Mouse (Mus musculus) heart, embryonic 13.5 days (tissue): ENCODE results near the gene Zbtb2. TPM values are rescaled to one million over a fixed set of nuclear protein-coding genes. Genes with fewer than 3 reads are reported as not detected.
"Not testable (repeated sequence)": the region's sequence is repeated elsewhere in the genome, so short reads cannot be mapped to it uniquely, and the experiment has no call there.

ENCODE experiments used
- ATAC-seq: fragments of 200-750 bp; cut with Nextera tagmentation; 2 replicates; pipeline ENCODE4 v1.8.0; 2017; ENCODE audit warnings: moderate TSS enrichment; ENCODE audit not compliant: insufficient number of reproducible peaks, low FRiP score, low TSS enrichment; ENCODE audit errors: extremely low read depth
- H3K27ac ChIP-seq: fragments of 300-500 bp; sonication (generic); replicated peaks from 2 replicates; pipeline ENCODE4 v1.5.1; 2015; ENCODE audit warnings: moderate library complexity, mild to moderate bottlenecking, inconsistent platforms
- H3K27me3 ChIP-seq: fragments of 300-500 bp; sonication (generic); replicated peaks from 2 replicates; pipeline ENCODE4 v1.6.1; 2015; ENCODE audit warnings: mild to moderate bottlenecking, inconsistent platforms
- H3K36me3 ChIP-seq: fragments of 300-500 bp; sonication (generic); 2 replicates; pipeline ENCODE4 v1.6.1; 2015; ENCODE audit warnings: mild to moderate bottlenecking, inconsistent platforms
- H3K4me1 ChIP-seq: fragments of 300-500 bp; sonication (generic); 2 replicates; pipeline ENCODE4 v1.6.1; 2015; ENCODE audit warnings: inconsistent platforms
- H3K4me2 ChIP-seq: fragments of 300-500 bp; sonication (generic); 2 replicates; pipeline ENCODE4 v1.6.1; 2015; ENCODE audit warnings: inconsistent platforms, mild to moderate bottlenecking, moderate library complexity
- H3K4me3 ChIP-seq: fragments of 300-500 bp; sonication (generic); 2 replicates; pipeline ENCODE4 v1.5.1; 2015; ENCODE audit warnings: moderate library complexity, mild to moderate bottlenecking, inconsistent platforms
- H3K9ac ChIP-seq: fragments of 300-500 bp; sonication (generic); 2 replicates; pipeline ENCODE4 v1.6.1; 2015; ENCODE audit warnings: inconsistent platforms, mild to moderate bottlenecking, moderate library complexity
- H3K9me3 ChIP-seq: fragments of 300-500 bp; sonication (generic); 2 replicates; pipeline ENCODE4 v1.6.1; 2016; ENCODE audit warnings: inconsistent platforms
- WGBS: fragments of 180-500 bp; shearing (Covaris S2); methylation state at CpG from one replicate; pipeline ENCODE4 v1.1.7; 2015; ENCODE audit warnings: mixed read lengths; 5-methylcytosine and 5-hydroxymethylcytosine counted together
- polyA plus RNA-seq: library from polyadenylated mRNA; unstranded; fragments of >200 nt; fragmentation: Nextera tagmentation; extraction: Ambion mirVana; gene quantifications from 2 replicates; pipeline ENCODE4 v1.2.1, GENCODE M21; 2015

Gene Zbtb2
- polyA plus RNA-seq = 10.2 and 10.5 TPM in 2 replicates

GRCm38 (mm10) chr10:4387701-4388383 is at the start of gene Zbtb2:
Gene Zbtb2 (minus strand): TSS chr10:4388108.
- peaks cover 68% of the 10 kb centered on the region for H3K4me1 ChIP-seq
- H3K27ac ChIP-seq = peak within 1 kb of the TSS; percentile 100
- 0 out of 2 replicates have a peak, but pooled peaks have one; percentile 3 for ATAC-seq
- peak within 1 kb of the TSS; percentile 96 for H3K4me2 ChIP-seq
- H3K36me3 ChIP-seq = peaks cover 7% of the 10 kb centered on the region
- H3K27me3 ChIP-seq = no peaks in the 10 kb centered on the region
- H3K4me3 ChIP-seq = peak within 1 kb of the TSS; percentile 91
- H3K9me3 ChIP-seq = no peaks in the 10 kb centered on the region
- peak within 1 kb of the TSS; percentile 100 for H3K9ac ChIP-seq
- under 1% methylated on average over 45 of the region's 87 CpGs for WGBS

- no peak overlapping the region for H3K27ac ChIP-seq
- H3K9ac ChIP-seq = no peak overlapping the region
- 82% methylated on average over 3 of the region's 3 CpGs for WGBS
- ATAC-seq = no peak
- H3K4me2 ChIP-seq = no peak overlapping the region
- H3K9me3 ChIP-seq = no peaks in the 10 kb centered on the region
- H3K4me3 ChIP-seq = no peak overlapping the region
- peaks cover 20% of the 10 kb centered on the region for H3K4me1 ChIP-seq
- no peaks in the 10 kb centered on the region for H3K27me3 ChIP-seq
- peaks cover 54% of the 10 kb centered on the region for H3K36me3 ChIP-seq
These were observed 47.5 kb upstream of the Zbtb2 start for GRCm38 (mm10) chr10:4435416-4435815.

- 85% methylated on average over 2 of the region's 2 CpGs for WGBS
- Histone ChIP-seq H3K4me2 (peak overlapping the region; percentile 80), H3K36me3 (peaks cover 40% of the 10 kb centered on the region), H3K4me3 (peak overlapping the region; percentile 84; the same call in 1 of the 2 replicates), H3K27ac (peak overlapping the region; percentile 94; the same call in 1 of the 2 replicates), H3K9ac (peak overlapping the region; percentile 91; the same call in 1 of the 2 replicates), H3K4me1 (peaks cover 31% of the 10 kb centered on the region)
- not testable (repeated sequence) for H3K27me3 ChIP-seq, H3K9me3 ChIP-seq, ATAC-seq
These were observed 46.0 kb upstream of the Zbtb2 start for GRCm38 (mm10) chr10:4433871-4434270.

- Histone ChIP-seq H3K4me2 (peak overlapping the region; percentile 80), H3K9me3 (no peaks in the 10 kb centered on the region), H3K27ac (peak overlapping the region; percentile 94), H3K4me1 (peaks cover 31% of the 10 kb centered on the region), H3K9ac (peak overlapping the region; percentile 91), H3K27me3 (no peaks in the 10 kb centered on the region), H3K36me3 (peaks cover 40% of the 10 kb centered on the region), H3K4me3 (peak overlapping the region; percentile 84)
- no peak for ATAC-seq
- 9% methylated on average over 19 of the region's 19 CpGs for WGBS
These were observed 45.3 kb upstream of the Zbtb2 start for GRCm38 (mm10) chr10:4432996-4433755.

GRCm38 (mm10) chr10:4432123-4432931 is 44.4 kb upstream of the Zbtb2 start, which contains the start of the genes Rmnd1 and Armt1:
Gene Rmnd1 (minus strand): TSS chr10:4432388.
Gene Armt1 (plus strand): TSS chr10:4432467.
- peak within 1 kb of the TSS; percentile 94 for H3K27ac ChIP-seq
- H3K4me1 ChIP-seq = peaks cover 31% of the 10 kb centered on the region
- peaks cover 39% of the 10 kb centered on the region for H3K36me3 ChIP-seq
- H3K27me3 ChIP-seq = no peaks in the 10 kb centered on the region
- H3K4me3 ChIP-seq = peak within 1 kb of the TSS; percentile 84
- ATAC-seq = peak; percentile 93
- H3K9me3 ChIP-seq = no peaks in the 10 kb centered on the region
- peak within 1 kb of the TSS; percentile 81 for H3K4me2 ChIP-seq
- WGBS = under 1% methylated on average over 64 of the region's 75 CpGs
- H3K9ac ChIP-seq = peak within 1 kb of the TSS; percentile 91

GRCm38 (mm10) chr10:4431746-4432122 is 43.8 kb upstream of the Zbtb2 start:
- Histone ChIP-seq H3K36me3 (peaks cover 37% of the 10 kb centered on the region), H3K4me2 (peak overlapping the region; percentile 81), H3K27me3 (no peaks in the 10 kb centered on the region), H3K4me1 (peaks cover 31% of the 10 kb centered on the region), H3K4me3 (peak overlapping the region; percentile 84), H3K9ac (peak overlapping the region; percentile 90), H3K9me3 (no peaks in the 10 kb centered on the region), H3K27ac (peak overlapping the region; percentile 80)
- WGBS = 11% methylated on average over 5 of the region's 5 CpGs
- ATAC-seq = no peak

- Histone ChIP-seq H3K4me3 (peak overlapping the region; percentile 84), H3K4me2 (peak overlapping the region; percentile 81), H3K9me3 (no peaks in the 10 kb centered on the region), H3K27ac (peak overlapping the region; percentile 80; the same call in 1 of the 2 replicates), H3K4me1 (peaks cover 31% of the 10 kb centered on the region), H3K27me3 (no peaks in the 10 kb centered on the region), H3K9ac (peak overlapping the region; percentile 90), H3K36me3 (peaks cover 37% of the 10 kb centered on the region)
- WGBS = 66% methylated on average over 3 of the region's 3 CpGs
- no peak for ATAC-seq
These were observed 42.9 kb upstream of the Zbtb2 start for GRCm38 (mm10) chr10:4430826-4431225.

GRCm38 (mm10) chr10:4430399-4430798 is 42.5 kb upstream of the Zbtb2 start:
- Histone ChIP-seq H3K27ac (no peak overlapping the region), H3K9me3 (no peaks in the 10 kb centered on the region), H3K4me1 (peaks cover 31% of the 10 kb centered on the region), H3K4me2 (peak overlapping the region; percentile 81), H3K27me3 (no peaks in the 10 kb centered on the region), H3K9ac (no peak overlapping the region; the same call in 1 of the 2 replicates), H3K4me3 (no peak overlapping the region), H3K36me3 (peaks cover 38% of the 10 kb centered on the region)
- 87% methylated on average over 8 of the region's 8 CpGs for WGBS
- ATAC-seq = no peak

GRCm38 (mm10) chr10:4425245-4425644 is 37.3 kb upstream of the Zbtb2 start:
- H3K9ac ChIP-seq = no peak overlapping the region; the same call in 1 of the 2 replicates
- H3K4me2 ChIP-seq = no peak overlapping the region
- ATAC-seq = no peak
- H3K36me3 ChIP-seq = peaks cover 84% of the 10 kb centered on the region
- H3K4me1 ChIP-seq = peaks cover 9% of the 10 kb centered on the region
- 70% methylated on average over 8 of the region's 8 CpGs for WGBS
- no peaks in the 10 kb centered on the region for H3K9me3 ChIP-seq
- H3K4me3 ChIP-seq = no peak overlapping the region
- no peak overlapping the region for H3K27ac ChIP-seq
- H3K27me3 ChIP-seq = no peaks in the 10 kb centered on the region

- peaks cover 18% of the 10 kb centered on the region for H3K4me1 ChIP-seq
- no peak overlapping the region for H3K27ac ChIP-seq
- H3K4me2 ChIP-seq = no peak overlapping the region
- no peaks in the 10 kb centered on the region for H3K27me3 ChIP-seq
- no peak overlapping the region for H3K9ac ChIP-seq
- no peaks in the 10 kb centered on the region for H3K9me3 ChIP-seq
- WGBS = 84% methylated on average over 1 of the region's 1 CpGs
- ATAC-seq = no peak
- peaks cover 93% of the 10 kb centered on the region for H3K36me3 ChIP-seq
- no peak overlapping the region for H3K4me3 ChIP-seq
These were observed 19.3 kb upstream of the Zbtb2 start for GRCm38 (mm10) chr10:4407191-4407590.
